Mouse (Mus musculus): ENCODE results near the gene Tnfrsf9. TPM values are rescaled to one million over a fixed set of nuclear protein-coding genes. Genes with fewer than 3 reads are reported as not detected.

The Tnfrsf9 gene
- polyA plus RNA-seq, 1 experiment from 2014 or later = 0.12 TPM

GRCm38 (mm10) chr4:150956369-150957105, 42.2 kb downstream of the Tnfrsf9 start:
- DNase-seq = peak; percentile 44
- no peaks in the 10 kb centered on the region for H3K9me3 ChIP-seq (ENCODE audit: low read depth, low read length)
- TF ChIP-seq CTCF (IDR thresholded peaks at IDR 0.05; ENCODE audit: low read depth) = no peak
- no peak overlapping the region for H3K4me3 ChIP-seq (ENCODE audit: low read depth, low read length)
- H3K27ac ChIP-seq (ENCODE audit: low read depth) = no peak overlapping the region
- no peak overlapping the region for H3K4me2 ChIP-seq
- no peak for ATAC-seq (ENCODE audit: insufficient read depth)
- H3K4me1 ChIP-seq (ENCODE audit: insufficient read depth) = no peaks in the 10 kb centered on the region
- no peaks in the 10 kb centered on the region for H3K36me3 ChIP-seq (ENCODE audit: insufficient read depth)
- WGBS = 48% methylated on average over 13 of the region's 13 CpGs
- no peaks in the 10 kb centered on the region for H3K27me3 ChIP-seq (ENCODE audit: insufficient read depth, low read length)
- H3K9ac ChIP-seq = no peak overlapping the region

DNA sequence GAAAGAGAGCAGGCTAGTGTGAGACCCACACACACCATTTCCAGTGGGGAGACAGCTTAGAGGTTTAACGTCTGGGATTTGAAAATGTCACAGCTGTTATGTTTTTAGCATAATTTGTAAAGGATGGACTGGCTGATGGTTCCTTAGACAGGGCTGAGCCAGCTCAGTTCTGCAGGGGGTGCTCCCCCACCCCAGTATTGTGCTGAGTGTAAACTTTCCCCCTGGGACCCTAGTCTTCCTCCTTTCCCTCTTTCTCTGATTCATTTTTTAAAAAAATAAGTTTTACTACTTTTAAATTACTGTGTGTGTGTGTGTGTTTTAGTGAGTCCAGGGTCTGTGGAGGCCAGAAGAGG, 42.7 kb downstream of the Tnfrsf9 start:
- Histone ChIP-seq H3K27ac (ENCODE audit: low read depth) (no peak overlapping the region), H3K27me3 (ENCODE audit: insufficient read depth, low read length) (no peaks in the 10 kb centered on the region), H3K9me3 (ENCODE audit: low read depth, low read length) (no peaks in the 10 kb centered on the region), H3K36me3 (ENCODE audit: insufficient read depth) (no peaks in the 10 kb centered on the region), H3K4me3 (ENCODE audit: low read depth, low read length) (no peak overlapping the region), H3K9ac (no peak overlapping the region), H3K4me1 (ENCODE audit: insufficient read depth) (no peaks in the 10 kb centered on the region), H3K4me2 (no peak overlapping the region)
- no peak for TF ChIP-seq CTCF (IDR thresholded peaks at IDR 0.05; ENCODE audit: low read depth)
- DNase-seq (no peak), ATAC-seq (ENCODE audit: insufficient read depth) (no peak)
- WGBS = 28% methylated on average over 1 of the region's 1 CpGs

DNA sequence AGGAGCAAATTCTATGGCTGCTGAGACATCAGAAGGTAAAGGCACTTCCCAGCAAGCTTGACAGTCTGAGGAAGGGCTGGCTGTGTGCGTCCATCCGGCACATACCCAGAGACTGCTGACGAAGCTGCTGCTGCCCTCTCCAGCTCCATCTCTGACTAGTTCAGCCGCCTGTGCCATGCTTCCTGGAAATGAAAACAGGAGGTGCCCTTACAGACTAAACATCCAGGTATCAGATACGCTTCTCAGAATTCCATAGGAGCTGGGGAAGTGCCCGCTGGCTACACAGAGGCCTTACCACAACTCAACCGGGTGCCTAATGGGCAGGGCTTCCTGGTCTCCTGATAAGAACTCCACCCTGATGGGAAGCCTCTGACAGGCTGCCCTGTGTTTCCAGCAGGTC, 44.2 kb downstream of the Tnfrsf9 start:
- Histone ChIP-seq H3K9me3 (ENCODE audit: low read depth, low read length) (no peaks in the 10 kb centered on the region), H3K4me1 (ENCODE audit: insufficient read depth) (no peaks in the 10 kb centered on the region), H3K27me3 (ENCODE audit: insufficient read depth, low read length) (no peaks in the 10 kb centered on the region), H3K9ac (no peak overlapping the region), H3K27ac (ENCODE audit: low read depth) (no peak overlapping the region), H3K4me3 (ENCODE audit: low read depth, low read length) (no peak overlapping the region), H3K4me2 (no peak overlapping the region), H3K36me3 (ENCODE audit: insufficient read depth) (no peaks in the 10 kb centered on the region)
- ATAC-seq (ENCODE audit: insufficient read depth) = no peak
- 69% methylated on average over 7 of the region's 7 CpGs for WGBS
- no peak for TF ChIP-seq CTCF (IDR thresholded peaks at IDR 0.05; ENCODE audit: low read depth)
- no peak for DNase-seq

DNA sequence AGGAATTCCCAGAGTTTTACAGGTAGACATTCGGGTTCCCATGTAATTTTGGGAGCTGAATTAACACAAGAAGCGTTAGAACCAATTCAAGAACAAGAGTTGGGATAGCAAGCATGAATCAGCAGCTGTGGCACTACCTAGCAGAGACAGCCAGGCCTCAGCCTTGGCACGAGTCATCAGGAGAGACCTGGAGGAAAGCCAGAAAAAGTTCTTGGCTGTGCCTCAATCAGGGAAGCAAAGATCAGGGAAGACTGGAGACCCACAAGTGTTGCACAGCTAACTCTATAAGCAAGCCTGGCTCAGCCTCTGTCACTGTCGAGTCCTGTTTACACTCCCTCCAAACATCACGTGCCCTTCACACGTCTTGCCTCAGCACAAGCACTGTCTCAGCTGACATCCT, 47.9 kb downstream of the Tnfrsf9 start:
- H3K36me3 ChIP-seq (ENCODE audit: insufficient read depth) = no peaks in the 10 kb centered on the region
- ATAC-seq (ENCODE audit: insufficient read depth) (no peak), DNase-seq (peak; percentile 56)

DNA sequence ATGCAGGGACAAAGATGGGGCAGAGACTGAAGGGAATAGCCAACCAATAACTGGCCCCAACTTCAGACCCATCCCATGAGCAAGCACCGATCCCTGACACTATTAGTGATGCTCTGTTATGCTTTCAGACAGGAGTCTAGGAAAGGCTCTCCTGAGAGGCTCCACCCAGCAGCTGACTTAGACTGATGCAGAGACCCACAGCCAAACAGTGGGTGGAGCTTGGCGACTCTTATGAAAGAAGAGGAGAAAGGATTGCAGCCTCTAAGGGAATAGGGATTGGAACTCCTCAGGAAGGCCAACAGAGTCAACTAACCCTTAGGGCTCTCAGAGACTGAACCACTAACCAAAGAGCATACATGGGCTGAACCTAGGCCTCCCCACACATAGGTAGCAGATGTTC, 49.3 kb downstream of the Tnfrsf9 start:
- Histone ChIP-seq H3K27ac (ENCODE audit: low read depth) (no peak overlapping the region), H3K4me1 (ENCODE audit: insufficient read depth) (no peaks in the 10 kb centered on the region), H3K4me2 (no peak overlapping the region), H3K9ac (no peak overlapping the region), H3K4me3 (ENCODE audit: low read depth, low read length) (no peak overlapping the region), H3K27me3 (ENCODE audit: insufficient read depth, low read length) (no peaks in the 10 kb centered on the region), H3K9me3 (ENCODE audit: low read depth, low read length) (no peaks in the 10 kb centered on the region), H3K36me3 (ENCODE audit: insufficient read depth) (no peaks in the 10 kb centered on the region)
- ATAC-seq (ENCODE audit: insufficient read depth) = no peak
- TF ChIP-seq CTCF (IDR thresholded peaks at IDR 0.05; ENCODE audit: low read depth) = no peak
- no peak for DNase-seq
- WGBS = 61% methylated on average over 2 of the region's 2 CpGs

More for the DNA sequence above, 47.9 kb downstream of the Tnfrsf9 start:
- no peak overlapping the region for H3K27ac ChIP-seq (ENCODE audit: low read depth)
- H3K4me2 ChIP-seq = no peak overlapping the region
- no peaks in the 10 kb centered on the region for H3K27me3 ChIP-seq (ENCODE audit: insufficient read depth, low read length)
- TF ChIP-seq CTCF (IDR thresholded peaks at IDR 0.05; ENCODE audit: low read depth) = no peak
- H3K4me1 ChIP-seq (ENCODE audit: insufficient read depth) = no peaks in the 10 kb centered on the region
- WGBS = 32% methylated on average over 6 of the region's 6 CpGs
- H3K9ac ChIP-seq = no peak overlapping the region
- no peak overlapping the region for H3K4me3 ChIP-seq (ENCODE audit: low read depth, low read length)
- H3K9me3 ChIP-seq (ENCODE audit: low read depth, low read length) = no peaks in the 10 kb centered on the region

DNA sequence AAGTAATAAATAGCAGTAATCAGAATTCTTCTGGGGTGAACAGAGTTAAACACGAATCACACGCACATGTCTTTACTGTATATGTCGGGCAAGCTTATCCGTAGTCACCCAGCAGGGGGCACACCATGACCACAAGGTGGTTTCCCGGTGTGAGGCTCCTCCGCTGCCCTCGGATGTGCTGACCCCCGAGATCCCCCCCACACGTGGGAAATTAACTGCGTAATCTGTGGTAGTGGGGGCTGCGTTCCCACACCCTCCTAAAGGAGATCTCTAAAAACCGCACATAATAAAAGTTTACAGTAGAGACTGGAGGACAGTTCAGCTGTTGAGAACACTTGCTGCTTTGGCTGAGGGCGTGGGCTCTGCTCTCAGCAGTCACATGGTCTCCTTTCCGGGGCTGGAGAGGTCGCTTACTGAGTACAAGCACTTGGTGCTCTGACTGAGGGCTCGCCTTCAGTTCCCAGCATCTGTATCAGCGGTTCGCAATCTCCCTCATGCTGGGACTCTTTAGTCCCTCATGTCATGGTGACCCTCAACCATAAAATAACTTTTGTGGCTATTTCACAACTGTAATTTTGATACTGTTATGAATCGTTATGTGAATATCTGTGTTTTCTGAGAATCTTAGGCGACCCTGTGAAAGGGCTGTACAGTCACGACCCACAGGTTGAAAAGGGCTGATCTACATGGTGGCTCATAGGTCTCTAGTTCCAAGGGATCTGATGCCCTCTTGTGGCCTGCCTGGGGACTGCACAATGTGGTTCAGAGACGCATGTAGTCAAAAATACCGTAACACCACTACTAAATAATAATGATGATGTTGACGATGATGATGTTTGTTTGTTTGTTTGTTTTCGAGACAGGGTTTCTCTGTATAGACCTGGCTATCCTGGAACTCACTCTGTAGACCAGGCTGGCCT, 50.5 kb downstream of the Tnfrsf9 start:
- Histone ChIP-seq H3K9me3 (ENCODE audit: low read depth, low read length) (no peaks in the 10 kb centered on the region), H3K4me3 (ENCODE audit: low read depth, low read length) (peak overlapping the region; percentile 21; the same call in 1 of the 2 replicates), H3K9ac (no peak overlapping the region), H3K4me1 (ENCODE audit: insufficient read depth) (no peaks in the 10 kb centered on the region), H3K27ac (ENCODE audit: low read depth) (no peak overlapping the region), H3K27me3 (ENCODE audit: insufficient read depth, low read length) (no peaks in the 10 kb centered on the region), H3K4me2 (peak overlapping the region; percentile 56), H3K36me3 (ENCODE audit: insufficient read depth) (no peaks in the 10 kb centered on the region)
- TF ChIP-seq CTCF (IDR thresholded peaks at IDR 0.05; ENCODE audit: low read depth) = peak; percentile 89
- peak; percentile 94 for DNase-seq
- WGBS = 11% methylated on average over 25 of the region's 25 CpGs
- ATAC-seq (ENCODE audit: insufficient read depth) = peak; percentile 57

- peak; percentile 15; the same call in 1 of the 2 replicates for TF ChIP-seq CTCF (IDR thresholded peaks at IDR 0.05; ENCODE audit: low read depth)
- Histone ChIP-seq H3K27me3 (ENCODE audit: insufficient read depth, low read length) (no peaks in the 10 kb centered on the region), H3K9me3 (ENCODE audit: low read depth, low read length) (no peaks in the 10 kb centered on the region), H3K4me3 (ENCODE audit: low read depth, low read length) (no peak overlapping the region), H3K4me1 (ENCODE audit: insufficient read depth) (no peaks in the 10 kb centered on the region), H3K9ac (no peak overlapping the region), H3K27ac (ENCODE audit: low read depth) (no peak overlapping the region), H3K4me2 (no peak overlapping the region), H3K36me3 (ENCODE audit: insufficient read depth) (no peaks in the 10 kb centered on the region)
- DNase-seq (no peak), ATAC-seq (ENCODE audit: insufficient read depth) (no peak; the same call in 1 of the 2 replicates)
- 66% methylated on average over 11 of the region's 11 CpGs for WGBS
Measured at GRCm38 (mm10) chr4:150965555-150965951, 51.2 kb downstream of the Tnfrsf9 start.
